Mouse (Mus musculus): ENCODE measurements at regions not wholly inside any gene's neighbourhood (a gene's known extent, or its start where the extent isn't known, plus 50 kb on each side); places are given as distances from the start of the nearest gene placed in this dataset.

DNA sequence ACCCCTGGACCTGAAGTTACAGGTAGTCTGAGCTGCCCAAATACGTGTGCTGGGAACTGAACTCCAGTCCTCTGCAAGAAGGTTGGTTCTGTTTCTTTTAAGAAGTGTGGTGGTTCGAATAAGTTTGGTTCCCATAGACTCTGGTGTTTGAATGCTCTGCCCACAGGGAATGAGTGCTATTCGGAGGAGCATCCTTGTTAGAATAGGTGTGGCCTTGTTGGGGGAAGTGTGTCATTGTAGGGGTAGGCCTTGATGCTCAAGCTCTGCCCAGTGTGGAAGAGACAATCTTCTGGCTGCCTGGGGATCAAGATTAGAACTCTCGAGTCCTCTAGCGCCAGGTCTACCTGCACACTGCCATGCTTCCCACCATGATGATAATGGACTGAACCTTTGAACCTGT, 83.6 kb upstream of the Spaca7 start:
- 95% methylated on average over 5 of the region's 5 CpGs for WGBS
- H3K4me1 ChIP-seq (ENCODE audit: insufficient read depth) = no peaks in the 10 kb centered on the region
- H3K4me3 ChIP-seq (ENCODE audit: low read depth, low read length) = no peak overlapping the region
- no peaks in the 10 kb centered on the region for H3K9me3 ChIP-seq (ENCODE audit: low read length)
- no peak overlapping the region for H3K4me2 ChIP-seq (ENCODE audit: low read depth)
- DNase-seq (no peak), ATAC-seq (no peak)
- H3K36me3 ChIP-seq (ENCODE audit: insufficient read depth) = no peaks in the 10 kb centered on the region
- H3K27me3 ChIP-seq (ENCODE audit: insufficient read depth, low read length) = no peaks in the 10 kb centered on the region
- no peak overlapping the region for H3K9ac ChIP-seq
- no peak overlapping the region for H3K27ac ChIP-seq (ENCODE audit: low read depth, low read length)
- TF ChIP-seq CTCF (IDR thresholded peaks at IDR 0.05; ENCODE audit: low read depth) = no peak

DNA sequence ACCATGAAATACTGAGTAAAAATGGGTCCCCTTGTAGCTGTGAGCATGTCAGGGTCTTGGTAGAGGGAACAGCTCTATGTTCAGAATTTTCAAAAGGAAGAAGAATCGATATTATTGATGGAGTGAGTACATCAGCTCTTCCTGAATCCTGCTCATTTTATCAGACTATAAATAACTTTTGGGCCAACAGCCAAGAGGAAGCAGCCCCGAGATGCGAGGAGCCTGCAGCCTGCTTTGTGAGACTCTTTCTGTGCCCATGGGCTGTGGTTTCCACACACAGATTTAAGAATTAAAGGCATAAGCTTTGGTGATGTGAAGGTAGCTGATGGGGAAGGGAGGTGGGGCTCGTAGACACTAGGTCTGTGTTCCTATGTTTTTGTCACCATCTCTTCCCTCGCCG, 81.4 kb upstream of the Spaca7 start:
- Histone ChIP-seq H3K9me3 (ENCODE audit: low read length) (no peaks in the 10 kb centered on the region), H3K4me2 (ENCODE audit: low read depth) (no peak overlapping the region), H3K4me3 (ENCODE audit: low read depth, low read length) (no peak overlapping the region), H3K4me1 (ENCODE audit: insufficient read depth) (no peaks in the 10 kb centered on the region), H3K9ac (no peak overlapping the region), H3K27me3 (ENCODE audit: insufficient read depth, low read length) (no peaks in the 10 kb centered on the region), H3K27ac (ENCODE audit: low read depth, low read length) (no peak overlapping the region), H3K36me3 (ENCODE audit: insufficient read depth) (no peaks in the 10 kb centered on the region)
- WGBS = 61% methylated on average over 6 of the region's 6 CpGs
- DNase-seq (peak; percentile 38), ATAC-seq (no peak)
- no peak for TF ChIP-seq CTCF (IDR thresholded peaks at IDR 0.05; ENCODE audit: low read depth)

DNA sequence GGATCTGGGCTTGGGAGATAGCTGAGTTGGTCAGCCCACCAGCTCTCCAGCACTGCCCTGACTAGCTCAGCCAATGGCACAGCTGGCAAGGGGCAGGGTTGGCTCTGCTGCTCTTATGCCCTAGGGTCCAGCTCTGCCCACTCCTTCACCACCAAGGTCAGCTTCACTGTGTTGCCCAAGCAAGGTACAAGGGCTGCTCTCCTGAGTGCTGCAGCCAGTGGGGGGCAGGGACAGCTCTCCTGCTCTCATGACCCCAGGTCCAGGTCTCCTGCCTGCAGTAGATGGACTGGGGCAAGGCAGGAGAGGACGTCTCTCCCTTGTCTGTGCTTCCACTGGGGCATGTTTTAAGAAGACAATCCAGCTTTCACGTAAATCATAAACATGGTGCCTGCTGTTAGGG, 80.4 kb upstream of the Spaca7 start:
- WGBS = 78% methylated on average over 2 of the region's 2 CpGs
- Histone ChIP-seq H3K4me3 (ENCODE audit: low read depth, low read length) (no peak overlapping the region), H3K9ac (no peak overlapping the region), H3K27me3 (ENCODE audit: insufficient read depth, low read length) (no peaks in the 10 kb centered on the region), H3K4me1 (ENCODE audit: insufficient read depth) (no peaks in the 10 kb centered on the region), H3K36me3 (ENCODE audit: insufficient read depth) (no peaks in the 10 kb centered on the region), H3K4me2 (ENCODE audit: low read depth) (no peak overlapping the region), H3K27ac (ENCODE audit: low read depth, low read length) (no peak overlapping the region), H3K9me3 (ENCODE audit: low read length) (no peaks in the 10 kb centered on the region)
- no peak for ATAC-seq
- no peak for DNase-seq
- no peak for TF ChIP-seq CTCF (IDR thresholded peaks at IDR 0.05; ENCODE audit: low read depth)

DNA sequence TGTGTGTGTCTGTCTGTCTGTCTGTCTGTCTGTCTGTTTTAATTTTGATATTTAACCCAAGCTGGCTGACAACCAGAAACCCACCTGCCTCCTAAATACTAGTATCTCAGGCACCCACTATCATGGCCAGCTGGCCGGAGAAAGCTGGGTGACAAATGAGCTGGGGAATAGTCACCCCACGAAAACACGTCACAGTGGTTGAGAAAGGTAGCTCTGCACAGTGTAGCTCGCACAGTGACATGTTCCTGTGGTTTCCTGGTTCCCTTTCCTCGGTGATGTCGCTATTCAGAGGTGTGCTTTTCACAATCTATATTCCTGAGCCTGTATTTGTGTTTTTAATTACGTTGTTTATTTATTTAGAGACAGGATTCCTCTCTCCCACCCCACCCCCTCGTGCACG, 78.3 kb upstream of the Spaca7 start:
- H3K27ac ChIP-seq (ENCODE audit: low read depth, low read length) = no peak overlapping the region
- 80% methylated on average over 9 of the region's 9 CpGs for WGBS
- TF ChIP-seq CTCF (IDR thresholded peaks at IDR 0.05; ENCODE audit: low read depth) = no peak
- DNase-seq = no peak
- H3K4me2 ChIP-seq (ENCODE audit: low read depth) = no peak overlapping the region
- no peaks in the 10 kb centered on the region for H3K36me3 ChIP-seq (ENCODE audit: insufficient read depth)
- no peaks in the 10 kb centered on the region for H3K9me3 ChIP-seq (ENCODE audit: low read length)
- no peaks in the 10 kb centered on the region for H3K4me1 ChIP-seq (ENCODE audit: insufficient read depth)
- no peaks in the 10 kb centered on the region for H3K27me3 ChIP-seq (ENCODE audit: insufficient read depth, low read length)
- H3K9ac ChIP-seq = no peak overlapping the region
- ATAC-seq = no peak
- no peak overlapping the region for H3K4me3 ChIP-seq (ENCODE audit: low read depth, low read length)

DNA sequence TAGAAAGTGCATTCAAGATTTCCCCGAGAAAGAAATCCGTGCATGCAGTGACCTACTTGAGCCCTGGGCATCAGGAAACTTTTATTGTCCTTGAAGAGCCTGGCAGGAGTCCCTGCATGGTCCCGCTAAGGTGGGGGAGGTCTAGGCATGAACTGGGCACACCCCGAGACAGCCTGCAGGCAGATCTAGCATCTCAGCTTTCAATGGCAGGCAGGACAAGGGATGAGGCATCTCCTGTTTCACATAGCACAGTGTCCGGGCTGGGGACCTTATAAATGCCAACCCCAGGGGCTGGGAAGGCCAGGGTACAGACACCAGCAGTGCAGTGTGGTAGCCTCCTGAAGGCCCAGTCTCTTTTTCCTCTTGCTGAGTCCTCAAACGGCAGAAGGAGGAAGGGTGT, 75.4 kb upstream of the Spaca7 start:
- H3K4me1 ChIP-seq (ENCODE audit: insufficient read depth) = peaks cover 8% of the 10 kb centered on the region
- WGBS = 25% methylated on average over 6 of the region's 6 CpGs
- H3K9ac ChIP-seq = no peak overlapping the region
- no peak for TF ChIP-seq CTCF (IDR thresholded peaks at IDR 0.05; ENCODE audit: low read depth)
- no peaks in the 10 kb centered on the region for H3K27me3 ChIP-seq (ENCODE audit: insufficient read depth, low read length)
- H3K9me3 ChIP-seq (ENCODE audit: low read length) = no peaks in the 10 kb centered on the region
- H3K4me2 ChIP-seq (ENCODE audit: low read depth) = no peak overlapping the region
- no peak overlapping the region for H3K4me3 ChIP-seq (ENCODE audit: low read depth, low read length)
- DNase-seq = no peak
- H3K27ac ChIP-seq (ENCODE audit: low read depth, low read length) = no peak overlapping the region
- H3K36me3 ChIP-seq (ENCODE audit: insufficient read depth) = no peaks in the 10 kb centered on the region
- ATAC-seq = no peak

DNA sequence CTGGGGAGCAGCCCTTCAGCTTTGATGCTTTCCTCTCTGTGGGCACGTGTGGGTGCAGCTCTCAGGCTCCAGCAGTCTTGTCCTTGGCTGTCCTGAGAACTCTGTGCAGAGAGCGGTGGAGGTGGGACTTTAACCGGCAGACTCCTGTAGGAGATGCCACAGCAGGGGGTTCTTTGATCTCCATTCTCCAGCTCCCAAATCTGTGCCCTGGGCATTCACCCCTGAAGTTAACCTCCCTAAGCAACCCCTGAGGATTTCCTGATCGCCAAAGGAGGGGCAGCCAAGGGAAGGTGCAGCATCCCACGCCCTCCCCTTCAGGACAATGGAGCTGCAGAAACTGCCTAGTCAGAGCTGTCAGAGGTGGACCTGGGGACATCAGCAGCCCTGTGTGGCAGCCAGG, 73.2 kb upstream of the Spaca7 start:
- no peak overlapping the region for H3K9ac ChIP-seq
- H3K4me2 ChIP-seq (ENCODE audit: low read depth) = no peak overlapping the region
- WGBS = 35% methylated on average over 5 of the region's 5 CpGs
- DNase-seq (no peak), ATAC-seq (no peak)
- no peak overlapping the region for H3K4me3 ChIP-seq (ENCODE audit: low read depth, low read length)
- peaks cover 17% of the 10 kb centered on the region for H3K4me1 ChIP-seq (ENCODE audit: insufficient read depth)
- no peaks in the 10 kb centered on the region for H3K9me3 ChIP-seq (ENCODE audit: low read length)
- H3K27me3 ChIP-seq (ENCODE audit: insufficient read depth, low read length) = peaks cover 3% of the 10 kb centered on the region; the same call in 1 of the 2 replicates
- H3K27ac ChIP-seq (ENCODE audit: low read depth, low read length) = no peak overlapping the region
- TF ChIP-seq CTCF (IDR thresholded peaks at IDR 0.05; ENCODE audit: low read depth) = no peak
- no peaks in the 10 kb centered on the region for H3K36me3 ChIP-seq (ENCODE audit: insufficient read depth)

DNA sequence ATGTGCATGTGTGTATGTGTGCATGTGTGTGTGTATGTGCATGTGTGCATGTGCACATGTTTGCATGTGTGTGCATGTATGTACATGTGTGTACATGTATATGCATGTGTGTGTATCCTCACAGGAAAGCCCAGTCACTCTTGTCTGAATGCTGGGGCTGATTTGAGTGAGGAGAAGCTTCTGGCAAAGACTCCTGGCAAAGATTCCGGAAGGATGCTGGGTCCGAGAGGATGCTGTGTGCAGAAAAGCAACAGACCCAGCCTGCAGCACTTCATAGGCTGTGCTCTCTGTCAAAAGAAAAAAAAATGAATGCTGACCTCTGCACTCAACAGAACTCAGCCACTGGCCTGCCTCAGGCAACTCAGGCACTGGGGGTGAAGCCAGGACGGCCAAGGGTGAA, 72.5 kb upstream of the Spaca7 start:
- DNase-seq = no peak
- Histone ChIP-seq H3K9ac (no peak overlapping the region), H3K27me3 (ENCODE audit: insufficient read depth, low read length) (peaks cover 3% of the 10 kb centered on the region; the same call in 1 of the 2 replicates), H3K36me3 (ENCODE audit: insufficient read depth) (no peaks in the 10 kb centered on the region), H3K4me2 (ENCODE audit: low read depth) (no peak overlapping the region), H3K4me1 (ENCODE audit: insufficient read depth) (peaks cover 17% of the 10 kb centered on the region), H3K9me3 (ENCODE audit: low read length) (no peaks in the 10 kb centered on the region), H3K4me3 (ENCODE audit: low read depth, low read length) (no peak overlapping the region), H3K27ac (ENCODE audit: low read depth, low read length) (no peak overlapping the region)
- 44% methylated on average over 3 of the region's 3 CpGs for WGBS
- TF ChIP-seq CTCF (IDR thresholded peaks at IDR 0.05; ENCODE audit: low read depth) = no peak
- no peak for ATAC-seq

DNA sequence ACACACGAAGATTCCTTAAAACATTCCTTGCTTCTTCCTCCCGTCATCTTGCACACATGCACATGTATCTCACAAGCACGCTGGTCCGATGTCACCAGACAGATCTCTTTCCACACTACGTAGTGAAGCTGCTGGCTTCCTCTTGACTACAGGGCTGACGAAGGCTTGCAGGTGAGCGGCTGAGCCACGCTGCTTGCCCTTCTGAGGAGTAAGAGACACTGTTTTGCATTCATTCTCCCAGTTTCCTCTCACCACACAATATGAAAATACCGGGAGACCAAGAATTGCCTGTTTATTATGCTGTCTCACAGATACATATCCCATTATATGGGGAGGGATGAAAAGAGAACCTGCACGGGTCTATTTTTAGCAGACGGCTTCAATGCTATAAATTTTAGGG, 71.0 kb upstream of the Spaca7 start:
- Histone ChIP-seq H3K27ac (ENCODE audit: low read depth, low read length) (no peak overlapping the region), H3K4me3 (ENCODE audit: low read depth, low read length) (peak overlapping the region; percentile 34)
- ATAC-seq = peak; percentile 21

More for the DNA sequence above, 71.0 kb upstream of the Spaca7 start:
- peaks cover 3% of the 10 kb centered on the region; the same call in 1 of the 2 replicates for H3K27me3 ChIP-seq (ENCODE audit: insufficient read depth, low read length)
- WGBS = 7% methylated on average over 11 of the region's 11 CpGs
- peak overlapping the region; percentile 65 for H3K4me2 ChIP-seq (ENCODE audit: low read depth)
- peaks cover 17% of the 10 kb centered on the region for H3K4me1 ChIP-seq (ENCODE audit: insufficient read depth)
- H3K9ac ChIP-seq = peak overlapping the region; percentile 45
- no peaks in the 10 kb centered on the region for H3K9me3 ChIP-seq (ENCODE audit: low read length)
- no peaks in the 10 kb centered on the region for H3K36me3 ChIP-seq (ENCODE audit: insufficient read depth)
- peak; percentile 51 for DNase-seq
- no peak for TF ChIP-seq CTCF (IDR thresholded peaks at IDR 0.05; ENCODE audit: low read depth)

Measured in forebrain, postnatal 0 days (tissue).